Mouse (Mus musculus): ENCODE data around the gene Gm10408. TPM values are rescaled to one million over a fixed set of nuclear protein-coding genes. Genes with fewer than 3 reads are reported as not detected.

The Gm10408 gene
- polyA plus RNA-seq (2017; shearing (Covaris generic)): not detected

DNA sequence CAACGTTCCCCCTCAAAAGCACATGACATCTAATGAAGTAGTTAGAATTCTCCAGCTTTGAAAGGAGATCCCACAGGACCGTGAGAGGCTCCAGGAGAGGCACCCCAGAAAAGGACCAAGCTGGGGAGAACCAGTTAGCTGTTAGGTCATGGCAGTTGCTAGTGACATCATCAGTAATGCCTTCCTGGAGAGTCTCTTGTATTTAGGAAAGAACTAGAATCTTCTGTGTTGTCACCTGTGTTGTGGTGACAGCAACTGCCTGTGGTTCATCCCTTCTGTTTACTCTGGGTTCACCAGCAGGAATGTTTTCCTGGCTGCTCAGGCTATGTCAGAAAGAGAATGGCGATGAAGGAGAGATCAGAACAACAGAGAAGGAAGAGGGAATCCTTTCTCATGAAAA lies at the start of gene Gm10408:
Gene Gm10408, plus strand, starts transcription at position 301 of the 400 bp plus-strand sequence.

DNA sequence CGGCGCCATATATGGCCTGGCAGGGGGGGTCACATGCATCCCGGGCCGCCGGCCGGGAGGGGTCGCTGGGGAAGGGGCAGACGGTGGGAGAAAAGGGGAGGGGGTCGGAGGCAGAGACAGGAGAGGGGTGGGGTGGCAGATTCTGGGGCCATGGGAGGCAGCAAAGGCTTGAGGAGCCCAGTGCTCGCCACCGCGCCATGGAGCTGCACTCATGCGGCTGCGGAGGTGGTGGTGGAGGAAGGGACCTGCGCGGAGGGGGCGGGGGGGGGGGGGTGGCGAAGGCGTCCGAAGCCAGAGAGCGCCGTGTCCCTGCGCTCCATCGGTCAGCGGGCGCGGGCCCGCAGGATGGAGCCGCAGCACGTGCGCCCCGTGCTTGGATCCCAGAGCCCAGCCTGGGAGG lies 36.9 kb upstream of the Gm10408 start, which contains the start of gene Gm10409:
Gene Gm10409, plus strand, starts transcription at position 301 of the 400 bp plus-strand sequence.

DNA sequence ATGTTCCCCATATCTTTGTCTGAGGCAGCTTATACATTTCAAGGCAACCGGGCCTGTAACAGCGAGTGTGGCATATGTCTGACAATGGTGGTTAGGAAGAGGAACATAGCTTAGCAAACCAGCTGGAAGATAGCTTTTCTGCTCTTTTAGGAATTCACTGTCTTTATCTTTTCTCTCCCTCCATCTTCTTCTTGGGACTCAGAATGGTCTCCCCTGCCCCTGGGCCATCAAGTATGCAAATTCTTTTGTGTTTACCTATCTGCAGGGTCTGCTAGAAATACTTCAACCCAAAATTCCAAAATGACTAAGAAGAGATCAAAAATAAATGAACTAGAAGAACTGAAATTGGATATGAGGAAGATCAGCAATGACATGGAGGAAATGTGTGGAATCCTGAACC lies 21.4 kb upstream of the Gm10408 start, which contains the start of gene Gm3005:
Gene Gm3005, plus strand, starts transcription at position 301 of the 400 bp plus-strand sequence.

Other genes starting within 250 kb of the Gm10408 start
- gene D830030K20Rik, start 240.9 kb upstream of the Gm10408 start, polyA plus RNA-seq (2017; shearing (Covaris generic)): 21.1 TPM
- gene Gm2956, start 116.8 kb upstream of the Gm10408 start, polyA plus RNA-seq (2017; shearing (Covaris generic)): 2.0 TPM
- not detected for gene Gm10413, start 54.3 kb upstream of the Gm10408 start, polyA plus RNA-seq (2017; shearing (Covaris generic))
- gene Gm10409, start 36.8 kb upstream of the Gm10408 start, polyA plus RNA-seq (2017; shearing (Covaris generic)): 5.8 TPM
- gene Gm3005, start 21.3 kb upstream of the Gm10408 start, polyA plus RNA-seq (2017; shearing (Covaris generic)): 2.5 TPM
- gene Gm3012, start 185.1 kb downstream of the Gm10408 start, polyA plus RNA-seq (2017; shearing (Covaris generic)): not detected
- gene Gm3020, start 202.7 kb downstream of the Gm10408 start, polyA plus RNA-seq (2017; shearing (Covaris generic)): 5.8 TPM
- gene Gm3043, start 239.4 kb downstream of the Gm10408 start, polyA plus RNA-seq (2017; shearing (Covaris generic)): not detected